Mouse (Mus musculus) lung, postnatal 0 days (tissue): ENCODE data around the gene Rab36.

Experiments used
- CTCF ChIP-seq: IDR thresholded peaks from 2 replicates; pipeline ENCODE4 v1.5.1; 2016; ENCODE audit warnings: antibody characterized with exemption, mild to moderate bottlenecking
- EP300 ChIP-seq: IDR thresholded peaks from 2 replicates; pipeline ENCODE4 v1.6.1; 2016; ENCODE audit warnings: antibody characterized with exemption, mild to moderate bottlenecking, control low read depth

DNA sequence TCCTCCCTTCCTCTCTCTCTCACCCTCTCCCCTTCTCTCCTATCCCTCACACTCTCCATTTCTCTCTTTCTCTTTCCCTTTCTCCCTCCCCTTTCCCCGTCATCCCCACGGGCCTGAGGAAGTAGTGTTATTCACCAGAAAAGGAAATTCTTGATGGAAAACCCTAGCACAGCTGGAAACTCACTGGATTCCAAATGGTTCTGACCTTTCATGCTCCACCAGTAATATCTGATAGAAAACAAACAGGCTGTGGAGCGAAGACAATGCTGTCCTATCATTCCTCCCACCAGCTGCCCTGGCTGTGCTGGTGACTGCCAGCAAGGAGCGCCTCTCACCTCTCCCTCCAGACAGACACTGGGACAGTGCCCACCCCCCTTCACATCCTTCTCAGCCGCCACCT, 42.0 kb upstream of the Rab36 start:
- TF ChIP-seq CTCF (no peak), EP300 (no peak)
